8 mouse cellular contexts compared by ENCODE assay signal in the genomic region with DNA sequence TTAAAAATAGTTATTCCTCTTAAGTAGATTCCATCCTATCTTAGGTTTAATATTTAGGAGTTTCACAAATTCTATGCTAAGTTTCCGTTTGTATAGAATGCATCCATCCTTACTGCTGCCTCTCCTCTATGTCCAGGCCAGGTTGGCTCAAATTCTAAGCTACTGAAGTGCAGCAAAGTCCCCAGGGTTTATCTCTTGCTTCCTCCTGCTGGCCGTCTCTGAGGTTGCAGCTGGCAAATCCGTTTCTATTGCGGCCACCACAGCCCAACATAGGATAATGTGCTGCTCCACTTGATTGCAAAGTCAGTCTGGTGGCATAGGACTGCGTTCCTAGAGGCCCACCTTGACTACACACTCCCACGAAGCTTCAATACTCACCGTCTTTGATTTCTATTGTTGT.
DNase-seq lines count a peak whose midpoint lies in the region; ATAC-seq and TF ChIP-seq lines count a peak whose summit lies in the region.
"Had no signal": no experiment of that assay in that cellular context is flagged by ENCODE, and none has a peak within 500 bp of the region (broad histone marks: within the 10 kb centered on the region; RNA-seq: fewer than 3 reads in every experiment).

No protein-coding gene starts in this region.

- no peak for TF ChIP-seq EP300 in liver, embryonic 14.5 days (IDR thresholded peaks at IDR 0.05; ENCODE audit: low read depth)

- H3K4me1 ChIP-seq in forebrain, embryonic 12.5 days, result no peaks in the 10 kb centered on the region
- no peaks in the 10 kb centered on the region for H3K4me1 ChIP-seq in kidney, embryonic 16.5 days (ENCODE audit: insufficient read depth, low read length)
- no peaks in the 10 kb centered on the region for H3K4me1 ChIP-seq in liver, embryonic 14.5 days (replicated peaks; ENCODE audit: control insufficient read depth in 2 of 2, insufficient read depth in 2 of 2, low read length in 1 of 2)
- no peaks in the 10 kb centered on the region for H3K4me1 ChIP-seq in olfactory bulb, adult 2 months (ENCODE audit: control insufficient read depth, insufficient read depth, low read length)
- H3K4me1 ChIP-seq: embryonic facial prominence, embryonic 12.5 days had no signal

- H3K4me2 ChIP-seq in forebrain, embryonic 12.5 days, result no peak overlapping the region
- no peak overlapping the region for H3K4me2 ChIP-seq in kidney, embryonic 16.5 days (replicated peaks; ENCODE audit: low read depth, low read length)
- H3K4me2 ChIP-seq in liver, embryonic 14.5 days (ENCODE audit: low read depth), result no peak overlapping the region
- H3K4me2 ChIP-seq: embryonic facial prominence, embryonic 12.5 days had no signal

- H3K79me3 ChIP-seq in C2C12 (ENCODE audit: low read depth), result no peaks in the 10 kb centered on the region

- no peak overlapping the region for H3K9ac ChIP-seq in forebrain, embryonic 12.5 days
- no peak overlapping the region for H3K9ac ChIP-seq in kidney, embryonic 16.5 days (replicated peaks; ENCODE audit: low read length)
- H3K9ac ChIP-seq in liver, embryonic 14.5 days (replicated peaks), result no peak overlapping the region
- H3K9ac ChIP-seq: embryonic facial prominence, embryonic 12.5 days had no signal

- WGBS in forebrain, embryonic 12.5 days, result 20% methylated on average over 7 of the region's 7 CpGs
- WGBS in kidney, embryonic 16.5 days, result 11% methylated on average over 7 of the region's 7 CpGs
- 11% methylated on average over 7 of the region's 7 CpGs for whole genome bisulfite sequencing in liver, embryonic 14.5 days (ENCODE audit: insufficient replicate concordance)
- 25% methylated on average over 7 of the region's 7 CpGs for WGBS in olfactory bulb, adult 2 months

- H3K27ac ChIP-seq in forebrain, embryonic 12.5 days, result no peak overlapping the region
- H3K27ac ChIP-seq in kidney, embryonic 16.5 days (ENCODE audit: low read length), result no peak overlapping the region
- H3K27ac ChIP-seq in liver, embryonic 14.5 days, result no peak overlapping the region
- H3K27ac ChIP-seq in olfactory bulb, adult 2 months (ENCODE audit: insufficient read depth, low read depth, low read length), result no peak overlapping the region
- H3K27ac ChIP-seq: embryonic facial prominence, embryonic 12.5 days had no signal

- no peak overlapping the region for H3ac ChIP-seq in C2C12 (ENCODE audit: control insufficient read depth, insufficient read length, low read depth)

- peak; percentile 66 for TF ChIP-seq CTCF in C2C12 (IDR thresholded peaks at IDR 0.05; ENCODE audit: control insufficient read depth, insufficient read depth, insufficient read length)
- TF ChIP-seq CTCF in liver, embryonic 14.5 days (IDR thresholded peaks at IDR 0.05; ENCODE audit: low read depth), result peak; percentile 69
- TF ChIP-seq CTCF in olfactory bulb, adult 2 months (IDR thresholded peaks at IDR 0.05; ENCODE audit: insufficient read depth, low read depth, low read length), result 0 out of 2 replicates have a peak, but pooled peaks have one; percentile 23

- no peaks in the 10 kb centered on the region for H3K79me2 ChIP-seq in C2C12 (ENCODE audit: control insufficient read depth, insufficient read depth)

- TF ChIP-seq POLR2A in olfactory bulb, adult 2 months (IDR thresholded peaks at IDR 0.05; ENCODE audit: insufficient read depth, low read depth, low read length), result no peak

- peak; percentile 7 for DNase-seq in MEL-GATA-1-ER (ENCODE audit: extremely low read depth, low read depth)
- peak; percentile 0 to 1 (median 0) for DNase-seq in liver, embryonic 14.5 days (ENCODE audit: low read depth in 3 of 3, low spot score in 3 of 3)
- no peak for DNase-seq in spleen, postnatal 14 days (ENCODE audit: low spot score in 2 of 2)

- H3K4me3 ChIP-seq in C2C12 (ENCODE audit: insufficient read depth, poor library complexity, severe bottlenecking), result no peak overlapping the region
- no peak overlapping the region for H3K4me3 ChIP-seq in forebrain, embryonic 12.5 days (replicated peaks)
- no peak overlapping the region for H3K4me3 ChIP-seq in kidney, embryonic 16.5 days (ENCODE audit: low read length)
- no peak overlapping the region for H3K4me3 ChIP-seq in liver, embryonic 14.5 days (ENCODE audit: insufficient read depth in 1 of 2, low read depth in 2 of 2, low read length in 2 of 2)
- H3K4me3 ChIP-seq in olfactory bulb, adult 2 months (ENCODE audit: insufficient read depth, low read depth, low read length), result no peak overlapping the region
- H3K4me3 ChIP-seq: embryonic facial prominence, embryonic 12.5 days had no signal

- no peaks in the 10 kb centered on the region for H3K36me3 ChIP-seq in C2C12 (ENCODE audit: control insufficient read depth, insufficient read depth)
- H3K36me3 ChIP-seq in forebrain, embryonic 12.5 days (replicated peaks), result no peaks in the 10 kb centered on the region
- H3K36me3 ChIP-seq in kidney, embryonic 16.5 days (ENCODE audit: insufficient read depth, low read length), result no peaks in the 10 kb centered on the region
- no peaks in the 10 kb centered on the region for H3K36me3 ChIP-seq in liver, embryonic 14.5 days (replicated peaks; ENCODE audit: control insufficient read depth, insufficient read depth, low read depth)
- H3K36me3 ChIP-seq: embryonic facial prominence, embryonic 12.5 days had no signal

- no peaks in the 10 kb centered on the region for H3K27me3 ChIP-seq in C2C12 (ENCODE audit: control insufficient read depth, insufficient read depth, insufficient read length)
- no peaks in the 10 kb centered on the region for H3K27me3 ChIP-seq in forebrain, embryonic 12.5 days
- no peaks in the 10 kb centered on the region for H3K27me3 ChIP-seq in kidney, embryonic 16.5 days (ENCODE audit: insufficient read depth, low read length)
- no peaks in the 10 kb centered on the region for H3K27me3 ChIP-seq in liver, embryonic 14.5 days (ENCODE audit: control insufficient read depth, insufficient read depth, low read length)
- H3K27me3 ChIP-seq: embryonic facial prominence, embryonic 12.5 days had no signal

- no peaks in the 10 kb centered on the region for H3K9me3 ChIP-seq in forebrain, embryonic 12.5 days
- no peaks in the 10 kb centered on the region for H3K9me3 ChIP-seq in kidney, embryonic 16.5 days (ENCODE audit: low read length)
- no peaks in the 10 kb centered on the region for H3K9me3 ChIP-seq in liver, embryonic 14.5 days (ENCODE audit: control insufficient read depth, low read length)
- H3K9me3 ChIP-seq: embryonic facial prominence, embryonic 12.5 days had no signal

- ATAC-seq in forebrain, embryonic 12.5 days (ENCODE audit: low FRiP score), result peak; percentile 81; the same call in 1 of the 2 replicates
- ATAC-seq in kidney, embryonic 16.5 days (ENCODE audit: low FRiP score, low TSS enrichment), result peak; percentile 87
- no peak for ATAC-seq in liver, embryonic 14.5 days (ENCODE audit: insufficient read depth)

TF ChIP-seq in C2C12, 6 proteins besides CTCF, POLR2A, EP300 and RAD21:
- TF ChIP-seq USF1 (IDR thresholded peaks at IDR 0.05; ENCODE audit: low read depth) (no peak), CEBPB (IDR thresholded peaks at IDR 0.05; ENCODE audit: low read depth) (no peak), MYOG (IDR thresholded peaks at IDR 0.05; ENCODE audit: control insufficient read depth, extremely low read depth, insufficient read length) (no peak), MAX (IDR thresholded peaks at IDR 0.05) (no peak), MYOD1 (IDR thresholded peaks at IDR 0.05; ENCODE audit: control insufficient read depth, insufficient read length, low read depth) (no peak), FOSL1 (IDR thresholded peaks at IDR 0.05; ENCODE audit: insufficient read depth, low read length, poor library complexity, severe bottlenecking) (no peak)

Comparison
In these comparisons a context has a peak if more than half of its experiments do, and no peak if none do; other contexts are left out.
1. DNase-seq: peak in MEL-GATA-1-ER (single experiment) and liver, embryonic 14.5 days (3 of 3); none in spleen, postnatal 14 days (0 of 2).
2. Peak in every context shown above with its lines, with median percentiles within 50 percentile points of each other: CTCF ChIP-seq.